15 mouse cellular contexts compared by ENCODE assay signal in the genomic region with DNA sequence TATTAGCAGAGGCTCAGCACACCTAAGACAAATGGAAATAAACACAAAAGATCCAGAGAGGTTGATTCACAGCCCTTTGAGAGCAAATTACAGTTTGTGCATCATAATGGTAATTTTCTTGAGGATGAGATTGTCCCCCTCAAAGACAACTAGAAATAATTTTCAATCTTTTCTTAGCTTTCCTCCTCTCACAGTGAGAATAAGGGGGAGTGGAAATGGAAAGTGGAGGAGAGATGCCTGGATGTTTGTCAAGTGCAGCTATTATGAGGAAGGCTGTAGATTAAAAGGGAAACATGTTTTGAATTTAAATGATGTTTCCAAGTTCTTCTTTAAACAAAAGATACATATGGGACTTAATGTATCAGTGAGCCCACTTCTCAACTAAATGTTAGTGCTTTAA.
"Had no signal": no experiment of that assay in that cellular context is flagged by ENCODE, and none has a peak within 500 bp of the region (broad histone marks: within the 10 kb centered on the region; RNA-seq: fewer than 3 reads in every experiment).

No protein-coding gene starts in this region.

- H3K4me1 ChIP-seq: liver, embryonic 13.5 days; neural tube, embryonic 13.5 days had no signal

- H3K4me2 ChIP-seq: liver, embryonic 13.5 days; midbrain, embryonic 11.5 days; neural tube, embryonic 13.5 days had no signal

- H3K9ac ChIP-seq: liver, embryonic 13.5 days; neural tube, embryonic 13.5 days had no signal

- H3K27ac ChIP-seq: left cerebral cortex, adult 2 months; liver, embryonic 13.5 days; neural tube, embryonic 13.5 days had no signal

- H3K27me3 ChIP-seq: liver, embryonic 13.5 days; neural tube, embryonic 13.5 days had no signal

- H3K4me3 ChIP-seq: left cerebral cortex, adult 2 months; liver, embryonic 13.5 days; myocyte; neural tube, embryonic 13.5 days had no signal

- H3K9me3 ChIP-seq: liver, embryonic 13.5 days; neural tube, embryonic 13.5 days had no signal

- DNase-seq: kidney, adult 11 months; kidney, adult 8-10 months; kidney, postnatal 14 days; kidney, postnatal 4 days; liver, embryonic 13.5 days; lung, adult 2 months; lung, postnatal 14 days; lung, postnatal 4 days; thymus, adult 2 months; thymus, postnatal 25 days had no signal

- ATAC-seq: midbrain, embryonic 16.5 days had no signal

- H3K36me3 ChIP-seq: liver, embryonic 13.5 days; neural tube, embryonic 13.5 days had no signal
